In genomic region chr12:82224848-82225247, GRCm38 (mm10) we compare ENCODE assay signal across 23 mouse cellular contexts. TPM values are rescaled to one million over a fixed set of nuclear protein-coding genes. Genes with fewer than 3 reads are reported as not detected.
DNase-seq lines count a peak whose midpoint lies in the region; ATAC-seq and TF ChIP-seq lines count a peak whose summit lies in the region.
"Had no signal": no experiment of that assay in that cellular context is flagged by ENCODE, and none has a peak within 500 bp of the region (broad histone marks: within the 10 kb centered on the region; RNA-seq: fewer than 3 reads in every experiment).

No protein-coding gene starts in this region.

- no peak overlapping the region for H3K4me3 ChIP-seq in liver, embryonic 11.5 days (ENCODE audit: low read depth, low read length)
- H3K4me3 ChIP-seq in liver, embryonic 12.5 days: no peak overlapping the region
- H3K4me3 ChIP-seq in spleen, adult 2 months (ENCODE audit: extremely low read depth, insufficient read depth, insufficient read length): no peak overlapping the region
- H3K4me3 ChIP-seq in brown adipose tissue, adult 24 weeks (ENCODE audit: insufficient read depth, low read depth, low read length): no peak overlapping the region
- H3K4me3 ChIP-seq: forebrain, embryonic 15.5 days; heart, adult 2 months; heart, embryonic 10.5 days; heart, embryonic 13.5 days; hindbrain, embryonic 15.5 days had no signal

- DNase-seq in liver, embryonic 11.5 days (ENCODE audit: low spot score): no peak
- DNase-seq in spleen, adult 2 months (ENCODE audit: low read depth in 1 of 2, low spot score in 2 of 2): no peak
- no peak for DNase-seq in spleen, postnatal 4 days (ENCODE audit: low spot score in 2 of 2)
- DNase-seq in frontal cortex, adult 2 months (ENCODE audit: extremely low spot score in 1 of 2, low spot score in 1 of 2): no peak
- DNase-seq: adrenal gland, adult 8-10 months; adrenal gland, postnatal 36 days; cerebellum, adult 11-12 months; cerebellum, adult 8-10 months; cerebellum, postnatal 10 days; cerebellum, postnatal 36 days; gastrocnemius, postnatal 10 days; gastrocnemius, postnatal 36 days; heart, adult 2 months; heart, postnatal 14 days; heart, postnatal 4 days had no signal

- TF ChIP-seq CTCF in spleen, adult 2 months (IDR thresholded peaks at IDR 0.05; ENCODE audit: extremely low read depth, insufficient read depth, insufficient read length, insufficient replicate concordance): no peak

- H3K27ac ChIP-seq in liver, embryonic 11.5 days (ENCODE audit: low read depth, low read length): peak overlapping the region; percentile 66; the same call in 1 of the 2 replicates
- H3K27ac ChIP-seq in liver, embryonic 12.5 days: no peak overlapping the region
- H3K27ac ChIP-seq in spleen, adult 2 months (ENCODE audit: insufficient read depth, low read length): peak overlapping the region; percentile 17; the same call in 1 of the 2 replicates
- peak overlapping the region; percentile 41; the same call in 1 of the 2 replicates for H3K27ac ChIP-seq in brown adipose tissue, adult 24 weeks (replicated peaks; ENCODE audit: low read depth, low read length)
- H3K27ac ChIP-seq: forebrain, embryonic 15.5 days; heart, adult 2 months; hindbrain, embryonic 15.5 days had no signal

- H3K4me2 ChIP-seq in liver, embryonic 11.5 days: no peak overlapping the region
- H3K4me2 ChIP-seq in liver, embryonic 12.5 days: no peak overlapping the region
- H3K4me2 ChIP-seq: forebrain, embryonic 15.5 days; heart, embryonic 13.5 days; hindbrain, embryonic 15.5 days had no signal

- WGBS in liver, embryonic 11.5 days: 74% methylated on average over 7 of the region's 7 CpGs
- WGBS in liver, embryonic 12.5 days (ENCODE audit: insufficient replicate concordance): 65% methylated on average over 7 of the region's 7 CpGs
- WGBS in spleen, adult 2 months: 93% methylated on average over 7 of the region's 7 CpGs

- no peaks in the 10 kb centered on the region for H3K27me3 ChIP-seq in liver, embryonic 11.5 days (replicated peaks; ENCODE audit: control insufficient read depth, insufficient read depth, low read length)
- H3K27me3 ChIP-seq in liver, embryonic 12.5 days (replicated peaks): no peaks in the 10 kb centered on the region
- H3K27me3 ChIP-seq in spleen, adult 2 months (ENCODE audit: control insufficient read depth, insufficient read depth, low read length): no peaks in the 10 kb centered on the region
- H3K27me3 ChIP-seq: forebrain, embryonic 15.5 days; heart, embryonic 13.5 days; hindbrain, embryonic 15.5 days had no signal

- no peak for TF ChIP-seq POLR2A in spleen, adult 2 months (IDR thresholded peaks at IDR 0.05; ENCODE audit: low read depth, low read length)

- no peaks in the 10 kb centered on the region for H3K36me3 ChIP-seq in liver, embryonic 11.5 days (ENCODE audit: control insufficient read depth, insufficient read depth, low read length)
- no peaks in the 10 kb centered on the region for H3K36me3 ChIP-seq in liver, embryonic 12.5 days
- H3K36me3 ChIP-seq in spleen, adult 2 months (ENCODE audit: control insufficient read depth, insufficient read depth, low read length): no peaks in the 10 kb centered on the region
- H3K36me3 ChIP-seq: forebrain, embryonic 15.5 days; heart, embryonic 10.5 days; heart, embryonic 13.5 days; hindbrain, embryonic 15.5 days had no signal

- no peak overlapping the region for H3K9ac ChIP-seq in liver, embryonic 11.5 days (ENCODE audit: low read depth, low read length)
- no peak overlapping the region for H3K9ac ChIP-seq in liver, embryonic 12.5 days
- H3K9ac ChIP-seq: forebrain, embryonic 15.5 days; heart, embryonic 13.5 days; hindbrain, embryonic 15.5 days had no signal

- no peaks in the 10 kb centered on the region for H3K9me3 ChIP-seq in liver, embryonic 11.5 days (ENCODE audit: control insufficient read depth, low read length)
- H3K9me3 ChIP-seq in liver, embryonic 12.5 days (replicated peaks): no peaks in the 10 kb centered on the region
- H3K9me3 ChIP-seq: forebrain, embryonic 15.5 days; heart, embryonic 10.5 days; heart, embryonic 13.5 days; hindbrain, embryonic 15.5 days had no signal

- ATAC-seq in liver, embryonic 11.5 days (replicated peaks; ENCODE audit: low FRiP score): no peak
- ATAC-seq in liver, embryonic 12.5 days: no peak
- no peak for ATAC-seq in erythroid progenitor cell, adult 5-6 weeks (replicated peaks; ENCODE audit: low FRiP score, poor library complexity, severe bottlenecking)
- ATAC-seq: activated CD4-positive, CD25-positive, alpha-beta regulatory T cell, adult 4 months; forebrain, embryonic 15.5 days had no signal

- H3K4me1 ChIP-seq in liver, embryonic 11.5 days (replicated peaks; ENCODE audit: control insufficient read depth, insufficient read depth, low read length): peaks cover 44% of the 10 kb centered on the region
- peaks cover 66% of the 10 kb centered on the region for H3K4me1 ChIP-seq in liver, embryonic 12.5 days
- peaks cover 20% of the 10 kb centered on the region for H3K4me1 ChIP-seq in spleen, adult 2 months (ENCODE audit: control insufficient read depth, insufficient read depth, insufficient read length)
- H3K4me1 ChIP-seq in brown adipose tissue, adult 24 weeks (ENCODE audit: control insufficient read depth, insufficient read depth, insufficient read length, low read length): peaks cover 19% of the 10 kb centered on the region
- H3K4me1 ChIP-seq: hindbrain, embryonic 15.5 days had no signal

RNA-seq across cellular contexts. Expression of gene Sipa1l1, which starts 55.7 kb away (rescaled TPM):
- polyA plus RNA-seq in liver, embryonic 11.5 days (2014; fragmentation: Nextera tagmentation; extraction: Ambion mirVana): 21.0 and 21.1 TPM in 2 replicates
- 10.6 and 11.2 TPM in 2 replicates for polyA plus RNA-seq in liver, embryonic 12.5 days (2016; fragmentation: Nextera tagmentation; extraction: Ambion mirVana)
- polyA plus RNA-seq in spleen, adult 2 months (2012; rRNA removed): 16.4 and 17.1 TPM in 2 replicates
- 23.9 and 29.7 TPM in 2 replicates for polyA plus RNA-seq in brown adipose tissue, adult 24 weeks (2012; ENCODE audit: insufficient read depth, insufficient read length, missing spikeins)
- 181 and 182 TPM in 2 replicates for polyA plus RNA-seq in frontal cortex, adult 2 months (2012; rRNA removed)
- total RNA-seq in erythroid progenitor cell, adult 5-6 weeks (2015; ENCODE audit: low replicate concordance): 6.8 and 7.1 TPM in 2 replicates
- total RNA-seq in erythroid progenitor cell, adult 5-6 weeks (2017; ENCODE audit: low replicate concordance): 3.5 and 4.3 TPM in 2 replicates
